Mouse (Mus musculus) gastrocnemius, postnatal 36 days (tissue): Measurements from ENCODE around the gene Scarf1. TPM values are rescaled to one million over a fixed set of nuclear protein-coding genes. Genes with fewer than 3 reads are reported as not detected.

Experiments used
- DNase-seq, 2 experiments: peaks; one replicate each; pipeline ENCODE4 v3.0.0; 2022
- intact Hi-C: fragments of 180-260 bp; cut with DNase I; formaldehyde crosslinking; loops from one replicate; pipeline ENCODE4 v1.15.1; 2025
- total RNA-seq, 2 experiments: library from RNA; stranded (reverse); gene quantifications; 2 replicates each; pipeline ENCODE4 v1.2.3; 2021

The Scarf1 gene
- total RNA-seq, 2 experiments from 2014 or later = 2.8 to 3.1 TPM

DNA sequence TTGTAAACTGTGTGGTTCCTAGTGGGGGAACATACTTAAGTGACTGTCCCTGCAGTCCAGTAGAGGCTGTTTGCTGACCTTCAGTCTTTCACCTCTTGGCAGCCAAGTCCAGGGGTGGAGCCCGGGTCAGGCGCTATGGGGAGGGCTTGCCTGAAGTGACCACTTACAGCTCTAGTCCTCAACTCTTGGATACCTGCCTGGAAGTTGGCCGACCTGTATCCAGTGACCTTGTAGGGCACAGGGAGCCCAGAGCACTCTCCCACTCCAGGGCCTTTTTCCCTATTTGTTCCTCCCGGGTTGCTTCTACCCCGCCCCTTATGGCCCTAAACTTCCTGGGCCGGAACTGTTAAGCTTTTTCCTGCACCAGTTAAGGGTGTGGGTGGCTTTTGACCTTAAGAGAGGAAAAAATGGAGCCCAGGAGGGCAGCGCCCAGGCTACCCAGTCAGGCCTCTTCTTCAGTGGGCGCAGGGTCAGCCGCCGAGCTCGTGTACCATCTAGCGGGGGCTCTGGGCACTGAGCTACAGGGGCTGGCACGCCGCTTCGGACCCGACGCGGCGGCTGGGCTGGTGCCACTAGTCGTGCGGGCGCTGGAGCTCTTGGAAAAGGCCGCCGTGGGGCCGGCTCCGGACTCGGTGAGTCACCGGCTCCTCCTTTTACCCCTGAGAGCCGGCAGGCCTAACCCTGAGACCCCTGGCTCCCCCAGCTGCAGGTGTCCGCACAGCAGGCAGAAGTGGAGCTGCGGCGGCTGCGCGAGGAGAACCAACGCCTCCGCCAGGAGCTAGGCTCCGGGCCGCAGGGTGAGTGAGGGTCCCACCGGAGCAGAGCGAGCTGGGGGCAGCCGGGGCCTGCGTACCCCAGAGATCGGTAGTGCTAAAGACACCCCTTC lies 3.4 kb upstream of the Scarf1 start, which contains the start of gene Rilp:
Gene Rilp, plus strand, starts transcription at position 354 of the 886 bp plus-strand sequence.
- intact Hi-C loops = loop anchor here (5.0 kb wide), 1 partner anchor 108 kb away; no protein-coding TSS in a partner anchor
- DNase-seq = peak; percentile 74 to 79

- peak; percentile 95 to 96 for DNase-seq
- intact Hi-C loops = no loop called here
Measured at GRCm38 (mm10) chr11:75510627-75510993, 2.7 kb upstream of the Scarf1 start.

GRCm38 (mm10) chr11:75511213-75511612 lies 2.1 kb upstream of the Scarf1 start:
- intact Hi-C loops = no loop called here

DNA sequence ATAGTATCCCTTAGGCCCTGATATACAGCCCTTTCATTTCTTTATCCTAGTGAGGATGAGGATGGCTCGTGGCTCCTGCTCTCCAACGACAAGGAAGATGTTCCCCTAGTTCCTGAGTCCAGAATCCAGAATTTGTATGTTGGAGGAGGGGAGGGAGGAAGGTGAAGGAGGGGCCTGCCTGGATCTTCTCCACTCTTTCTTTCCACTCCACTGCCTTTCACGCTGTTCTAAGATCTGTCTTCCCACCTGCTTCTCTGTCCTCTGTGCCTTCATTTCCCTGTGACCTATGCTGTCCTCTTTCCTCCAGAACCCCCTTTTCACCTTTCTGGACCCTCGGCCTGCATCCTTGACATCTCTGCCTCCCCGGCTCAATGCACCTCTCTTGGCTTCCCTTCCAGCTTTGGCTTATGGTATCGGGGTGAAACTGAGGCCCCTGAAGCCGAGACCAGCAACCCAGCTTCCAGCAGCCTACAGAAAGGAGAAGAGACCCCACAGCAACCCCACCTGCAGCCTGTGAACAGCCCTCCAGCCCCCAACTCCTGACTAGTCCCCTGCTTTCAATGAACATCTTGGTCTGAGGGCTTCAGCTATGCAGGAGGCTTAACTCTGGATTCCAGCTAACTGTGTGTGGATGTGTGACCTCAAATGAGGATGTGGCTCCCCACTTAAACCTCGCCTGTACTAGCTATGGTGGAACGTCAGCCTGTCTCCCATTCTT lies 880 bp upstream of the Scarf1 start:
- intact Hi-C loops = no loop called here
- no peak for DNase-seq

More at GRCm38 (mm10) chr11:75511213-75511612, 2.1 kb upstream of the Scarf1 start:
- DNase-seq = peak; percentile 41 to 51

DNA sequence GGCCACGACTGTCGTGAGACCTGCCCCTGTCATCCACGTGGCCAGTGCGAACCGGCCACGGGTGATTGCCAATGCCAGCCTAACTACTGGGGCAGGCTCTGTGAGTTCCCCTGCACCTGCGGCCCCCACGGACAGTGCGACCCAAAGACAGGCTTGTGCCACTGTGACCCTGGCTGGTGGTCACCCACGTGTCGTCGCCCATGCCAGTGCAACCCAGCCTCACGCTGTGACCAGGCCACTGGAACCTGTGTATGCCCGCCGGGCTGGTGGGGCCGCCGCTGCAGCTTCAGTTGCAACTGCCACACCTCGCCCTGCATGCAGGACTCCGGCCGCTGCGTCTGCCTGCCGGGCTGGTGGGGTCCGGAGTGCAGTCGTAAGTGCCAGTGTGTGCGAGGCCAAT lies 1.8 kb downstream of the Scarf1 start:
- intact Hi-C loops = no loop called here
- no peak for DNase-seq

- no peak for DNase-seq
- intact Hi-C loops = no loop called here
Measured at GRCm38 (mm10) chr11:75519834-75520633, 6.7 kb downstream of the Scarf1 start.

DNA sequence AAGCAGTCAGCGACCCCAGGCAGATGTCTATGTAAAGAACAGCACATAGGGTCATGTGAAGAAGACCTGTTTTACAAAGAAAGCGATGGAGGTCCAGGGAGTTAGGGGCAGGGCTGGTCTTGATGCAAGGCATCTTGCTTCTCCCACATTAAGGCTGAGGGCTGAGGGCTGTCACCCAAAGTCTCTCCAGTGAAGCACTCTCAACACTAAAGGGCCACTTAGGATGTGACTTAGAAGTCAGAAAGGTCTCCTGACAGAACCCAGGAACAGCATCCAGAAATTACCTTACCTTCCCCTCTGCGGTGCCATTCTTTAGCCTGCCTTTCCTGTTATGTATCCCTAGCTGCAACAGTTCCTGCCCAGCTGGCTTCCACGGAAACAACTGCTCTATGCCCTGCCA lies 8.3 kb downstream of the Scarf1 start:
- DNase-seq = no peak
- intact Hi-C loops = no loop called here

DNA sequence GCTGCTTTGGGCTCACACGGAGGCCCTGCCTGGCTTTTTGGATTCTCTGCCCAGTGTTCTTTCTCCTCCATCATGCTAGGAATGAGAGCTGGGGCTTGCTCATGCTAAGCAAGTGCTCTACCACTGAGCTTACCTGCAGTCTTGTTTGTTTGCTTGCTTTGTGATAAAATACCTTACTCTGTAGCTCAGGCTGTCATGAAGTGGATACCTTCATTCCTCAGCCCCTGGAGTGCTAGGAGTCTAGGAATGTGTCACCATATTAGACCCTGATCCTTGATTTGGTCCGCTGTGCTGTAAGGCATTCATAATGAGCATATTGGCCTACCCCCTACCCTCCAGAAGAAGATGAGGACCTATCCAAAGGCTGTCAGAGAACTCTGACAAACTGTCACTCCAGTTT lies 9.5 kb downstream of the Scarf1 start:
- no peak for DNase-seq
- intact Hi-C loops = no loop called here

DNA sequence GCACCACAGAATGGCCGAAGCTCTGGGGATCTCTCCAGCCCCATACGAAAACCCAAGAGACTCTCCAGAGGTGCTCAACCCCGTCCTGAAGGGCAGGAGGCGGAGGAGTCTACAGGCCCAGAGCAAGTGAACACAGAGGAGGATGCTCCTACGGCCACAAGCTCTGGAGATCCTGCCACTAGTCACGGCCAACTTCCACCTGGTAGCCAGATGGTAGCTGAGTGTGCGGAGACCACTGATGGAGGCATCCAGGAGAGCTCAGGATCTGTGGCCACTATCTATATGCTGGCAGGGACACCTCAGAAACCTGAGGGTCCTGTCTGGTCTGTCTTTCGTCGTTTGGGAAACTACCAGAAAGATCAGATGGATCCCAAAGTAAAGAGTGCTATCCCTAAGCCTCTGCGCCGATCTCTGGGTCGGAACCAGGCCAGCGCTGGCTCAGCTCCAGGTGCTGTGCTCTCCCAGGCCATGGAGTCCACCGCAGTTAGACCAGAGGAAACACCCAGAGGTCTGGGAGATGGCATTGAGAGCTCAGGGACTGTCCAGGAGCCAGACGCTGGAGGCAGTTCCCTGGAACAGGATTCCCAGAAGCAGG lies 12.3 kb downstream of the Scarf1 start:
- no peak for DNase-seq
- intact Hi-C loops = no loop called here

DNA sequence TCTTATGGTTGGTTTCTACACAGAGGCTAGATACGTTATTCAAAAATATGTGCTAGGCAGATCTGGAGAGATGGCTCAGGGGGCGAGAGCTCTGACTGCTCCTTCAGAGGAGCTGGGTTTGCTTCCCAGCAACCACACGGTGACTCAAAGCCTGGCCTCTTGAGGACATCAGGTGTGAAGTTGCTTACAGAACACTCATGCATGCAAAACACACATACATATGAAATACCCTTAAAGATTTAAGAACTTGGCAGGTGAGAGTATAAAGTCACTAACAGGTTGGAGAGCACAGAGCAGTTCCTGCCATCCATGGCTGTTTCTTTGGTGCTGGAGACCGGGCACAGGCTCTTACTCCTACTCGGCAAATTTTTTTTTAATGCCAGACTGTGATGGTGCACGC lies 13.6 kb downstream of the Scarf1 start:
- intact Hi-C loops = no loop called here
- no peak for DNase-seq

DNA sequence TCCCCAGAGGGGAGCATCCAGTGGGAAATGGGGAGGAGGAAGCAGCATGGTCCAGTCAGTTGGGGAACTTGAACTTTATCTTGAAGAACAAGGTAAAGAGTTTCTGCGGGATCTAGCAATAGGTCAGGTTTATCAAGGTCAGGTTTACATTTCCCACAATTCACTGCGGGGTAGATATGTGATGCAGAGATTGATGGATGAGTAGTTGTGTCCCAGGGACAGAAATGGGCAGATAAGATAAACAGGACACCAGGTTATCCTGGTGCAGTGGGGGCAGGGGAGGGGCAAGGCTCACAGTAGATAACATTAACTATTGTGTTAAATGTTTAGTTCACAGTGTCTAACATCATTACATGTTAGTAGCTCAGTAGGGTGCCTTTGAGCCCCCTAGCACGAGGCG lies 16.4 kb downstream of the Scarf1 start:
- DNase-seq = no peak
- intact Hi-C loops = loop anchor here (1.0 kb wide), 1 partner anchor 44 kb away; no protein-coding TSS in a partner anchor

GRCm38 (mm10) chr11:75530325-75530724 lies 17.0 kb downstream of the Scarf1 start:
- DNase-seq = peak; percentile 97 to 98
- intact Hi-C loops = loop anchor here (1.0 kb wide), 1 partner anchor 43 kb away; no protein-coding TSS in a partner anchor

DNA sequence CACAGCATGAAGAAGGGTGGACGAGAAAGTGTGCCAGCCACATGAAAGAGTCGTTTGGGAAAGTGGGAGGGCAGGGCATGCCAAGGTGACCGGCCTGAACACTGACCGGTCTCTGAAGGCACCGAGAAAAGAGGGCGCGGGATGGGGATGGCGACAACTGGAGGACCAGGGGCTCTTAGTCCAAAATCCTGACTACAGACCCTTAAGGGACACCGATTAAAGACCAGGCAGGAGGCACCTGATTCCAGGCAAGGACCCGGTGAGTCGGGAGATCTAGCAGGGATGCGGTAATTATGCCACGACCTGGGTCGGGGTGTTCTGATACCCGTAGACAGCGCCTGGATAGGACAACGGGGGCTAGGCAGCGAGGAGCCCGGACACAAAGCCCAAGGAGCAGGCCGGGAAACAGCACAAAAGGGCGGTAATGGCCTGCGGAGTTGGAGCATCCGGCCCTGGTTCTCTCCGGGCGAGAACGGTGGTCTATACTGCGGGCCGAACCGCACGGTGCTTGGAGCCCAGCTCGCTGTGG lies 17.6 kb downstream of the Scarf1 start:
- intact Hi-C loops = loop anchor here (1.0 kb wide), 1 partner anchor 42 kb away; no protein-coding TSS in a partner anchor
- DNase-seq = peak in 1 of 2 experiments; percentile 54

GRCm38 (mm10) chr11:75531469-75532242 lies 18.3 kb downstream of the Scarf1 start, which contains the start of gene Slc43a2:
TSS of gene Slc43a2 (plus strand) at chr11:75531694.
- intact Hi-C loops = no loop called here

DNA sequence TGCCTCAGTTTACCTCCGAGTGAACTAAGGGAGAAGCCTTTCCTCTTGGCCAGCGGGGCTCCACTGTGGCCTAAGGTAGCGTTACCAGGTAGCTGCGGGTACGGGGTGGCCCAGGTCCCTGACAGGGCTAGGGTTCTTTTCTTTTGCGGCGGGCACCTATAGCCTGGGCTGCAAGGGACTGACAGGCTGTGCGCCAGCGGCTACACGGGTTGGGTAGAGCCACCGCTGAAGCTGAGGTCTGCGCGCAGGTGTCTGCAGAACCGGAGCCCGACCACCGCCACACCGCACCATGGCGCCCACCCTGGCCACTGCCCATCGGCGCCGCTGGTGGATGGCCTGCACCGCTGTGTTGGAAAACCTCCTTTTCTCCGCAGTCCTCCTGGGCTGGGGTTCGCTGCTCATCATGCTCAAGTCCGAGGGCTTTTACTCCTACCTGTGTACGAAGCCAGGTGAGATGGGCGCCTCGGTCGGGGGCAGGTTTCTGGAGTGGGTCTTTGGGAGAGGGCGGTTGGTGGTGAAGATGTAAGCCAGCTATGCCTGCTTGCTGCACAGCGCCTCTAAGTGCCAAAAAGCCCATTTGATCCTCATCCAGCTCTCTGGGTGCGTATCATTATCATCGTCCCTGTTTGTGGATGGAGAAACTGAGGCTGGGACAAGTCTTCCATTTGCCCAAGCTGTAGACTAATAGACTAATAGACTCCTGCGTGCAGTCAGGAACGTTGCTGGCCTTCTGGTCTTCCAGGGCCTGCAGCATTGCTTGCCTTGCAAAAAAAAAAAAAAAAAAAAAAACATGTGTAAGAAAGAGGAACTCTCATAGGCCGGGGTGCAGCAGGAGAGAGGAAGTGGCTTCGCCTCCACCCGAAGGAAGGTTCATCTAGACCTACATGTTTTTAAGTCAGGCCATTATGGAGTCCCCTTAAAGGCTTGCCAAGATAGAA lies 19.3 kb downstream of the Scarf1 start:
- intact Hi-C loops = no loop called here
- no peak for DNase-seq

More at GRCm38 (mm10) chr11:75531469-75532242, 18.3 kb downstream of the Scarf1 start, which contains the start of gene Slc43a2:
- peak; percentile 88 to 89 for DNase-seq

GRCm38 (mm10) chr11:75533314-75534015 lies 20.1 kb downstream of the Scarf1 start:
- intact Hi-C loops = no loop called here

More at GRCm38 (mm10) chr11:75533314-75534015, 20.1 kb downstream of the Scarf1 start:
- DNase-seq = no peak
